Mouse (Mus musculus): ENCODE data around the gene Aldh6a1. TPM values are rescaled to one million over a fixed set of nuclear protein-coding genes. Genes with fewer than 3 reads are reported as not detected.

The Aldh6a1 gene
- polyA plus RNA-seq (2015; fragmentation: Nextera tagmentation; extraction: Ambion mirVana), result 43.4 and 52.1 TPM in 2 replicates

DNA sequence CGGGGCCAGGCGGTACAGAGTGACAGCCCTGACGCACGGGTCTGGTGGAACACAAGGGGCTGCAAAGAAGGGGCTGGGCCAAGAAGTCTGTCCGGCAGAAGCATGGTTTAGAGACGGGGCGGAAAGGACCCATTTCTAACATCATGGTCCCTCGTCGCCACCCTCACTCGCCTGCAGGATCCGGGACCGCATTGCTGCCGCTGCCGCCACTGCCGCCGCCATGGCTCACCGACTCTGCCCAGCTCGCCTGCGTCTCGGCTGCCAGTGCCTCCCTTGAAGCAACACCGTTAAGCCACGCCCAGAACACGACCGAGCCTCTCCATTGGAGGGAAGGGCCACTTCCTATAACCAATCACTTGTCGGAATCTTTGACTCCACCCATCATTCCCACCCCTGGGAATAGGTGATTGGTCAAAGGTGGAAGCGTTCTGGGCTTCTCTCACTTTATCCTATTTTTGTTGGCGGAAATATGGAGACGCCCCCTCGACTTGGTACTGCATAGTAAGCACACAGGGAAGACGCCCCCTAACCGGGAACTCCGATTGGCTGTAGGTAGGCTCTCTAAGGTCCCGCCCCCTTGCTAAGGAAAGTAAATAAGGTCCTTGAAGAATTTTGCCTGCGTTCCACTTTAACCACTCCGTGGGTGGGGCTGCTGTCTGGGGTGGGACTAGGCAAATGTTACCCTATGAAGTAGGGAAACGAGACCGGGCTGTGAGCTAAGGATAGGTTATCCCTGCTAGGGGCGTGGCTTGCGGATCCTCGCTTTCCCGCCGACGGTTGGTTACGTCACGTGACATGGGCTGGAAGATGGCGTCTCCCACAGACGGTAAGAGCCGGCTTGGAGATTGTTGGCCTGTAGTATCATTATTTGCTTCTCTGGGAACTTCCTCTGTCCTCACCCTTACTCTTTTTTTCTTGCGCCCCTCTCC is at the start of gene Aldh6a1, which contains the start of gene Lin52:
Gene Aldh6a1 (minus strand): TSS at position 287 of the 929 bp plus-strand sequence.
Gene Lin52 (plus strand): TSS at position 705 of the 929 bp plus-strand sequence.
- WGBS, result under 1% methylated on average over 49 of the region's 49 CpGs
- Histone ChIP-seq H3K9me3 (ENCODE audit: control insufficient read depth, low read length) (no peaks in the 10 kb centered on the region), H3K36me3 (ENCODE audit: control insufficient read depth, insufficient read depth, low read length) (no peaks in the 10 kb centered on the region), H3K27ac (replicated peaks) (peak within 1 kb of the TSS; percentile 87), H3K9ac (ENCODE audit: low read length) (peak within 1 kb of the TSS; percentile 66), H3K4me3 (ENCODE audit: low read depth, low read length) (peak within 1 kb of the TSS; percentile 54), H3K27me3 (ENCODE audit: control insufficient read depth, insufficient read depth, low read length) (no peaks in the 10 kb centered on the region), H3K4me1 (replicated peaks; ENCODE audit: control insufficient read depth, insufficient read depth) (no peaks in the 10 kb centered on the region), H3K4me2 (replicated peaks; ENCODE audit: low read depth) (peak within 1 kb of the TSS; percentile 64)
- TF ChIP-seq EP300 (optimal IDR thresholded peaks at IDR 0.05), result no peak
- TF ChIP-seq CTCF (IDR thresholded peaks at IDR 0.05; ENCODE audit: low read depth), result no peak; the same call in 1 of the 2 replicates
- DNase-seq (ENCODE audit: low spot score) (peak; percentile 97), ATAC-seq (ENCODE audit: low FRiP score, low TSS enrichment) (peak; percentile 99)

DNA sequence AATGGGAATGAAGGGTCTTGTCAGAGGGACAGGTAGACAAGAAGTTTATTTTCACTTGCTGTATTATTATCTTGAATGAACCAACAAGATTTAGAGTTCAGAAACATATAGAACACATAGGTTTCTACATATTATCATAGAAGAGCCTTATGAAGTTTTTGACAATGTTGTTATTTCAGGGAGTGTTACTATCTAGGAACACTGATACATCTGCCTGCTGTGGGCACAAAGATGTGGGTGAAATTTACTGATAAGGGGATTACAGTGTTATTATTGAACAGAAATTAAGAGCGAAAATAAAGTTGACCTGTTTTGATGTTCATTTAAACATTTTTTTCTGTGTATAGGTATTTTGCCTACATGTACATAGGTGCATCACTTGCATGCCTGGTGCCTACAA is 46.0 kb upstream of the Aldh6a1 start:
- no peak overlapping the region for H3K4me3 ChIP-seq (ENCODE audit: low read depth, low read length)
- H3K9ac ChIP-seq (ENCODE audit: low read length), result no peak overlapping the region
- no peaks in the 10 kb centered on the region for H3K4me1 ChIP-seq (replicated peaks; ENCODE audit: control insufficient read depth, insufficient read depth)
- H3K4me2 ChIP-seq (replicated peaks; ENCODE audit: low read depth), result no peak overlapping the region
- H3K27me3 ChIP-seq (ENCODE audit: control insufficient read depth, insufficient read depth, low read length), result no peaks in the 10 kb centered on the region
- H3K27ac ChIP-seq (replicated peaks), result no peak overlapping the region
- no peak for DNase-seq (ENCODE audit: low spot score)
- WGBS, result 83% methylated on average over 1 of the region's 1 CpGs
- no peaks in the 10 kb centered on the region for H3K36me3 ChIP-seq (ENCODE audit: control insufficient read depth, insufficient read depth, low read length)
- TF ChIP-seq EP300 (optimal IDR thresholded peaks at IDR 0.05), result no peak
- no peak for TF ChIP-seq CTCF (IDR thresholded peaks at IDR 0.05; ENCODE audit: low read depth)
- ATAC-seq (ENCODE audit: low FRiP score, low TSS enrichment), result no peak
- H3K9me3 ChIP-seq (ENCODE audit: control insufficient read depth, low read length), result no peaks in the 10 kb centered on the region

- ATAC-seq (ENCODE audit: low FRiP score, low TSS enrichment), result no peak
Measured at GRCm38 (mm10) chr12:84487324-84488056, 36.7 kb upstream of the Aldh6a1 start.

GRCm38 (mm10) chr12:84482778-84483585 is 32.2 kb upstream of the Aldh6a1 start:
- no peaks in the 10 kb centered on the region for H3K4me1 ChIP-seq (replicated peaks; ENCODE audit: control insufficient read depth, insufficient read depth)
- H3K9ac ChIP-seq (ENCODE audit: low read length), result no peak overlapping the region
- 77% methylated on average over 14 of the region's 14 CpGs for WGBS
- H3K9me3 ChIP-seq (ENCODE audit: control insufficient read depth, low read length), result no peaks in the 10 kb centered on the region
- no peaks in the 10 kb centered on the region; the same call in 1 of the 2 replicates for H3K36me3 ChIP-seq (ENCODE audit: control insufficient read depth, insufficient read depth, low read length)
- no peak for ATAC-seq (ENCODE audit: low FRiP score, low TSS enrichment)
- TF ChIP-seq CTCF (IDR thresholded peaks at IDR 0.05; ENCODE audit: low read depth), result no peak
- TF ChIP-seq EP300 (optimal IDR thresholded peaks at IDR 0.05), result no peak
- no peak overlapping the region for H3K27ac ChIP-seq (replicated peaks)
- H3K27me3 ChIP-seq (ENCODE audit: control insufficient read depth, insufficient read depth, low read length), result no peaks in the 10 kb centered on the region
- no peak for DNase-seq (ENCODE audit: low spot score)
- no peak overlapping the region for H3K4me2 ChIP-seq (replicated peaks; ENCODE audit: low read depth)
- no peak overlapping the region for H3K4me3 ChIP-seq (ENCODE audit: low read depth, low read length)

More at GRCm38 (mm10) chr12:84487324-84488056, 36.7 kb upstream of the Aldh6a1 start:
- Histone ChIP-seq H3K4me2 (replicated peaks; ENCODE audit: low read depth) (no peak overlapping the region), H3K9ac (ENCODE audit: low read length) (no peak overlapping the region), H3K27ac (replicated peaks) (no peak overlapping the region), H3K36me3 (ENCODE audit: control insufficient read depth, insufficient read depth, low read length) (no peaks in the 10 kb centered on the region; the same call in 1 of the 2 replicates), H3K4me3 (ENCODE audit: low read depth, low read length) (no peak overlapping the region), H3K27me3 (ENCODE audit: control insufficient read depth, insufficient read depth, low read length) (no peaks in the 10 kb centered on the region), H3K4me1 (replicated peaks; ENCODE audit: control insufficient read depth, insufficient read depth) (no peaks in the 10 kb centered on the region), H3K9me3 (ENCODE audit: control insufficient read depth, low read length) (no peaks in the 10 kb centered on the region)
- no peak for DNase-seq (ENCODE audit: low spot score)
- no peak for TF ChIP-seq CTCF (IDR thresholded peaks at IDR 0.05; ENCODE audit: low read depth)
- TF ChIP-seq EP300 (optimal IDR thresholded peaks at IDR 0.05), result no peak
- WGBS, result 29% methylated on average over 8 of the region's 8 CpGs

DNA sequence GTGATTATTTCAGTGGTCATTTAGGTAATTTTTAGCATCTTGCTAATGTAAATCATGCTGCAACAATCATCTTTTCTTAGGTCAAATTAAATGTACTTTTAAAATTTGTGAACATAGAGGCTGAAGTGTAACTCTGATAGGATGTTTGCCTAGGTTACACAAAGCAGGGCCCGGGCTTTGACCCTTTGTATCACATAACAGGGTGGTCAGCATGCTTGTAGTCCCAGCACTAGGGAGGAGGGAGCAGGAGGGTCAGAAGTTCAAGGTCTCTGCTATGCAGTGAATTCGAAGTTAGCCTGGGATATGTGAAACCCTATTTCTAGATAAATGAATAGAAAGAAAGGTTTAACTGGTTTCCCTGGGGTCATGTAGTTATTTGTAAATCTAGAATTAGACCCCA is 30.4 kb upstream of the Aldh6a1 start:
- ATAC-seq (ENCODE audit: low FRiP score, low TSS enrichment), result no peak
- 52% methylated on average over 2 of the region's 2 CpGs for WGBS
- DNase-seq (ENCODE audit: low spot score), result no peak
- Histone ChIP-seq H3K36me3 (ENCODE audit: control insufficient read depth, insufficient read depth, low read length) (no peaks in the 10 kb centered on the region; the same call in 1 of the 2 replicates), H3K27me3 (ENCODE audit: control insufficient read depth, insufficient read depth, low read length) (no peaks in the 10 kb centered on the region), H3K9ac (ENCODE audit: low read length) (no peak overlapping the region), H3K9me3 (ENCODE audit: control insufficient read depth, low read length) (no peaks in the 10 kb centered on the region), H3K4me3 (ENCODE audit: low read depth, low read length) (no peak overlapping the region), H3K27ac (replicated peaks) (no peak overlapping the region), H3K4me1 (replicated peaks; ENCODE audit: control insufficient read depth, insufficient read depth) (no peaks in the 10 kb centered on the region), H3K4me2 (replicated peaks; ENCODE audit: low read depth) (no peak overlapping the region)
- TF ChIP-seq CTCF (IDR thresholded peaks at IDR 0.05; ENCODE audit: low read depth) (no peak), EP300 (optimal IDR thresholded peaks at IDR 0.05) (no peak)
